Mouse (Mus musculus) embryonic fibroblast, embryonic 13.5 days (primary cell): ENCODE measurements at regions not wholly inside any gene's neighbourhood (a gene's known extent, or its start where the extent isn't known, plus 50 kb on each side); places are given as distances from the start of the nearest gene placed in this dataset.

Experiments used
- CTCF ChIP-seq: IDR thresholded peaks from 2 replicates; pipeline ENCODE4 v1.5.1; 2011; ENCODE audit warnings: mild to moderate bottlenecking, control low read depth, low read length, moderate library complexity, borderline replicate concordance; ENCODE audit not compliant: insufficient read depth
- POLR2A ChIP-seq: IDR thresholded peaks from 2 replicates; pipeline ENCODE4 v1.6.1; 2011; ENCODE audit warnings: low read depth, mild to moderate bottlenecking, control low read depth, low read length, moderate library complexity

- TF ChIP-seq CTCF = no peak
- TF ChIP-seq POLR2A = no peak
Measured at GRCm38 (mm10) chr15:28109916-28110315, 84.3 kb upstream of the Trio start.
